Mouse (Mus musculus): ENCODE results near the gene Epha6.

Gene Epha6

DNA sequence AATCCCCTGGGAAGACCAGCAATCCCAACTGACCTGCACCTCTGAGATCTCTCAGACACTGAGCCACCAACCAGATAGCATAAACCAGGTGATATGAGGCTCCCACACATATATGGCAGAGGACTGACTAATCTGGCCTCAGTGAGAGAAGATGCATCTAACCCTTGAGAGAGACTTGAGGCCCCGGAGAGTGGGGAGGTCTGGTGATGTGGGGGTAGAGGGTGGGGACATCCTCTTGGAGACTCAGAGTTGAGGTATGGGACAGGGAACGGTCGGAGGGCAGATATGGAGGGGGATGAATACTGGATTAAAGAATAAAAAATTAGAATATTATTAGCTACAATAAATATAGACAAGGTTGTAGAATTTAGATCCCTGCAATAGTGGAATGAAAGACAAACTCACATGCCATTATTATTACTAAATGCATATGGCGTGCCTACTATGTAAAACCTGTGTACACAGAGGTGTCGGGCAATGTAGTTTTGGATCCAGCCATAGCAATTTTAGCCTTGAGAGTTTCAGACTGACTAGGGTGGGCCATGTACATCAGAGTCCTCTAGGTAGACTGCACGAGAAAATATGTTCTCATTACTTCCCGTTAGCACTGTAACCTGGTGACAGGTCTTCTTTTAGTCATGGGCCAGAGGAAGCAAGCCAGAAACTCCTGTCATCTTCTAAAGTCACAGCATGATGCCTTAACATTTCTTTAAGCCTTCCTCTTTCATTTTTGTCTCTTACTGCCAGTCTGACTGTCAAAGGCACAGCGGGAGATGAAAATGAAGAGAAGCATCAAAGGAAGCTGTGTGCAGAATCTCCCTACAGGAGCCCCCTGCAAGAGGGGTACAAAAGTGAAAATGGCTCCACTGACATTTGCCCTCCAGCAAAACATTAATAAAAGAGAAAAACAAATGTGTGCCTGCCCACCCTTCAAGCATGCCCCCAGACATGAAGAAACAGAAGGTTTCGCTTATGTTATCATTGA is 338.7 kb downstream of the Epha6 start:
- DNase-seq (ENCODE audit: low read depth, low spot score) = no peak

DNA sequence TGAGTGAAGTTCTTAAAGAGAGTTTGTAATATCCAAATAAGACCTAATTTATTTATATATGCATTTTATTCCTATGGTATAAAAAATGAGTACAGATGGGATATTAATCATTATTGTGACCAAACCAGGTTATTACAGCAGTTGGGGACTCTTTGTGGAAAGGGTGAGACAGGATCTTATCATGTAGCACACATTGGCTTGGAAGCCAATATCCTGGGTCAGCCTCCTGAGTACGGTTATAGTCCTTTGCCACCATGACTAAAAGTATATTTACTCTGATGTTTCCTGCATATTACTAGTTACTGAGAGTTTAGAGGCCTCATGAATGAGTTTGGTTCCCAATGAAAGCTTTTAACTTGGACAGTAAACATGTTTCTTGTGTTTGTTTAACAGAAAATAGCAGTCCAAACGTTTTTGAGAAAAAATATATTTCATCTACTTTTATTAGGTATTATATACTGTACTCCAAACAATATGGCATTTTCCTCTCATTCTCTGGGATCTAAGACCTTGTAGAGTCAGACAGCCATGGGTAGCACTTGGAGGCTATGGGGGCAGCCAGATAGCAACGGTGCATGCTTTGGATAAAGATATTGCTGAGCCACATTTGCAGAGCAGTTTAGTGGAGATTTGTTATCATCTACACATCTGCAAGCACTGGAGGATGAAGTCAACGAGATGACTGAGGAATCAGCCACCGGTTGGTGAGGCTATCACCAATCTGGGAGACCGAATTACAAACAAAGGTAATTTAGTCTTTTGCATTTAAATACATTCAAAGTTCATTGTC is 340.4 kb downstream of the Epha6 start:
- no peak for DNase-seq (ENCODE audit: low read depth, low spot score)

DNA sequence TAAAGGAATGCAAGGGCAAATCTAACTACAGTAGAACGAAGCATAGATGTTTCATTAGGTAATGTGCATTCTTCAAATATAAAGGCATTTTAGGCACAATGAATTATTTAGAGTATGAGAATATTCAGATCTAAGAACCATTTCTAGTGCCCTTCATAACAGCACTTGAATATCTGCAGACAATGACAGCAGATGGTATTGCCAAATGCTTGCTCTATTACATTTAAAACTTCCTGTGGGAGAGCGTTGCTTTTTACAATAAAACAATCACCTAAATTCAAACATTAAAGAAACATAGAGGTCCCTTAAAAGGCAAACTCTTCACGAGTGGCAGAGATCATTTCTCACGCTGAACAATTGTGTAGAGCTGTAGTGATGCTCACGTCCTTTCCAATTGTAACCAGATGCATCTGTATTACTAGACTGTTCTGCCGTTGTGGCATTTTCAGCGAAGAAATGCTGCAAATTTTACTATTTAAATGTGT is 347.1 kb downstream of the Epha6 start:
- no peak for DNase-seq (ENCODE audit: low read depth, low spot score)

DNA sequence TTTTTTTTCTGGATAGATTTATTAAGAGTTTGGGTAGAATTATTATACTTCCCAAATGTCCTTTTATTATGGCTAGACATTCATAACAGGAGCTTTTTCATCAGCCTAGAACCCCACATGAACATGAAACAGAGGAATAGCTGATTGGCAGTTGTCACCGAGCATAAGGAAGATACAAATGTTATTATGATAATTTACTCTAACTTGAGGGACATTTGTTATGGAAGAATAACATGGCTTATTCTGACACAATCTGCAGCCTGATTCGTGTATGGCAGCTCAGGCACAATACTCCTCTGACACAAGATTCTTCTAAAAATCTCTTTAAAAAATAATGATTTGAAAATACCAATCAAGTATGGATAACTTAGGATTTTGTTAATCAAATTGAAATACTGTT is 347.7 kb downstream of the Epha6 start:
- no peak for DNase-seq (ENCODE audit: low read depth, low spot score)

DNA sequence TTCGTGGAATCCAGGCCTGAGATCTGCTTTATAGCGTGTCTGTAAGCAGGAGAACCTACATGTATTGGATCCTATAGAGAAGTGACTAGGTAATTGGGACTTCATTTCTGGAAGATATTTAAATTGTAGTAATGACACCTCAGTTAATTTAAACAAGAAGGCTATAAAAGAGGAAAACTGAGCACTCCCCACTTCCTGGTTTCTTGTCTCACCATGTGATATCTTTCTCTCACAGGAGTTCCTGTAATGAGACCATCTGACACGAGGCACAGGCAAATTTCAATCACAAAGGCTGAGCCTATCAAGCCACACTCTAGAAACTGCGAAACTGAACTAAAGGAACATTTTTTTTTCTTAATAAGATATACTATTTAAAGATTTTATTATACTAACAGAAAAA is 348.3 kb downstream of the Epha6 start:
- no peak for DNase-seq (ENCODE audit: low read depth, low spot score)

DNA sequence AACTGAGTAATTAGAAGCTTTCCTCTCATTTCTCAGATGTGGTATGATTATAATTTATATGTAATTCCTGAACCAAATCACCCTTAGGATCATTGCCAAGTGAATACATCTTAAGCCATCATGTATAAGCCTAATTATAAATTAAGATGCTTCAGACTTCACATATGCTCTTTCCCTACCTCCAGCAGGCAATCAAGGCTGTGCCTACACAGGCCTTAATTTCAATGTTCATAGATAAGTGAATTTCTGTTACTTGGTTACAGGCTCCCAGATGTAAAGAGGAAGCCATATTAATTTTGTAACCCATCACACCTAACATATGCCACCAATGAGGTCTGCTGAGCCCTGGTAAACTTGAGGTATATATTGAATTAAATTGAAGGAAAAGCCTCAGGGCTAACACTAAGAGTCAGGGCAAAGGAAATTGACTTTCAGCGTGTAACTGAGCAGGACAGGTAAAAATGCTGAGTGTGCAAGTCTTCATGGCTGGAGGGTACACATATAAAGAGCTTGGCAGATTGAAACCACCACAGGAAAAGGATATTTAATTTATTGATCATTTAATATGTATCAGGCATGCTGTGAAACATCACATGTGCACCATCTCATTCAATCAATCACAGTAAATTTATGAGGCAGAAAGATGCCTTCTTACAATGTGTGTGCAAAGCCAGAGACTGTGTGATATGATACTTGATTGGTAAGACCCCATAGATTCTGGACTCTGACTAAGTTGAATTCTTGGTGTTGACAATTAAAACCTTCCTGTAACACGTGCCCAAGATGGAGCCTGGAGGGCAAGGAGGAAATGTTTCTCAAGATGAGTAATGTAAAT is 365.8 kb downstream of the Epha6 start:
- DNase-seq (ENCODE audit: low read depth, low spot score) = no peak

DNA sequence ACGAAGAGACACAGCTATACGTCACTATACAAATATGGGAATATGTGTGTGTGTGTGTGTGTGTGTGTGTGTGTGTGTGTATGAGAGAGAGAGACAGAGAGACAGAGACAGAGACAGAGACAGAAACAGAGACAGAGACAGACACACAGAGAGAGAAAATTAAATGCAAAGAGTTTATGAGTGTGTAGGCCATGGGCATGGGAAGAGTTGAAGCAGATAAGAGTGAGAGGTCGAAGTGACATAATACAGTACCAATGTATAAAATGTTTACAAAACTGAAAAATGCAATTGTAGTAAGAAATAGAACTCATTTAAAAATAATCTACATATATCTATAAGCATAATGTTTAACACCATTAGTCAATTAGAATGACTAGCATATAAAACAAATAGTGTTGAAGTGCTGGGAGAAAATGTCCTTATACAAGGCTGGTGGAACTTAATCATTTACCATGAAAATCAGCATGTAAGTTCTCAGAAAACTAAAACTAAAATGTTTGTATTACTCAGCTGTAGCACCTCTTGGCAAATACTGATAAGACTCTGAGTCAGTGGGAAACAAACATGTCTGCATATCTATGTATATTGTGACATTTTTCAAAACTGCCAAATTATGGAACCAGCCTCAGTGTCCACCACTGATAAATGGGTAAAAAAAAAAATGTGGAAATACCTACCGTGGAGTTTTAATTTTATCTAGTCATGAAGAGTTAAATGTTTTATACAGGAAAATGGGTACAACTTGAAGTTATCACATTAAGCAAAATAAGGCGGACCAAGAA is 371.2 kb downstream of the Epha6 start:
- no peak for DNase-seq (ENCODE audit: low read depth, low spot score)

DNA sequence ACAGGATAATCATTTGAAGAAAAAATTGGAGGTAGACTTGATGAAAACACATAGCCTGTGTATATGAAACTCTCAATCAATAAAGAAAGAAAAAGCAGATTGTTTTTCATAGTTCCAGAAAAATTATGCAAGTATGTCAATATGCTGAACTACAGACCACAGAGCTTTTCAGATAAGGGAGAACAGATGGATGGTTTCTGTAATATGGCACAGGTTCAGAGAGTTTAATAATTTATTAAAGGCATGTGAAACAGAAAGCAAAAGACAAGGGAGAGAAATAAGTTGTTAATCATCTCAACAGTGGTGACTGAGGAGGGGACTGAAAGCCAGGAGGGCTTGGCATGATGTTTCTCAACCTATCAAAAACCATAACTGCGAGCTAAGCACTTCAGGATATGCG is 372.3 kb downstream of the Epha6 start:
- no peak for DNase-seq (ENCODE audit: low read depth, low spot score)

DNA sequence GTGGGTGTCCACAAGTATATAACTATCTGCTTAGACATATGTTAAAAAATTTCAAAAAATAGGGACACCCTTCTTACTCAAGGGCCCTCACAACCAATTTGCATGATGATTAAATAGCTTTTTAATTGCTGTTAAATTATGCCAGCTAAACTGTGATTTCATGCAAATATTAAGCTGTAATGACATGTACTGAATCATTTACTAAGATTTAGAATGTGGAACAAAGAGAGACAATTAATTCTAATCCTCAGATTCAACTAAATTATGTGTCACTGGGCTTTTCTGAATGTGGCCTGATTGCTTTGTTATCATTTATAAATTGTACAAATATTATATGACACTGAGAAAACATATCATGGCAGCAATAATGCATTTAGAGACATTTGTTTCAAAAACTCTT is 396.2 kb downstream of the Epha6 start:
- DNase-seq (ENCODE audit: low read depth, low spot score) = no peak

DNA sequence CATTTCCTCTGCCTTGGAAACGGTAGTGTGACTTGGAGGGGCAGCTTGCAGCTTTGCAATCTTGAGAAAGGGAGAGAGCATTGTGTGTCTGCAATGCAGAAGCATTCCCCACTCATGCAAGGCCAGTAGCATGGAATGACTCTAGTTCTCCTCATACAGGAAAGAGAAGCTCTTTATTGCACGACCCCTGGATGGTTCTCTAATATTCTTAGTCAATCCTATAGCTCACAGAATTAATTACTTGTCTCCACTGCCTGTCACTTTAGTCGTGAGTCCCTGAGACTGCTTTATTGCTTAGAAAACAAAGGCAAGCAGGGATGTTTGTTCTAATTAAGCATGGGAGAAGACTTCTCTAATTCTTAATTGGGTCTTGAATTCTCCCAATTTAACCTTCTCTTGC is 429.8 kb downstream of the Epha6 start:
- DNase-seq (ENCODE audit: low read depth, low spot score) = no peak

DNA sequence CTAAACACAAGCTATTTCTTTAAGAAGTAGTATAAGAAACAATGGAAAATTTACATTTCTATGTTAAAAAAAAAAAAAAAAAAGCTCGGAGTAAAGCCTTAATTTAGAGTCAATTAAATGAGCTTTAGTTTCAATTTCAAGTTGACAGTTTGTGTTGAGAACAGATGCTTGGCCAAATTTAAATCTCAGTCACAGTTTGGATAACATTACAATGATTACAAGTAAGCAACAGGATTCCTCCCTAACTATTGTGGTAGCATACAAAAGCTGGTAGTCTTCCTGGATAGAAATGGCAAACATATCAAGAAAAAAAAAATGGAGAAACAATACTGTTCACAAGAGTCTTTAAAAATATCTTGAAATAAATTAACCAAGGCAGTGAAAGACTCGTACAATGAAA is 452.9 kb downstream of the Epha6 start:
- no peak for DNase-seq (ENCODE audit: low read depth, low spot score)

DNA sequence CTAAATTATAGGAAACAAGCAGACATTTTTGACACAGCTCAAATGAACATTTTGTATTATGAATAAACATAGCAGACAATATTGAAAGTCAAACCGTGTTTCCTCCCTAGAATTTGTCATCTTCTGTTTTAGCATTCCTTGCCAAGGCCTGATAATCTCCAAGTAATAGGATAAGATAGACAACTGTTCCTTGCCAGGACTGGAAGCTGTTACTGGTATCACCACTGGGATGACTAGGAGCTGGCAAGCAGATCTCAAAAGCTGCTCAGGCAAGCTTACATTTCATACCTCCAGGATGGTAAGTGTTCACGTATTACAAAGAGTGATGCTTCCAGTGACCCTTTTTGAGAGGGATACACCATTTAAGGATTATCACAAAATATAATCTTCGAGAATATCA is 461.0 kb downstream of the Epha6 start:
- DNase-seq (ENCODE audit: low read depth, low spot score) = no peak

DNA sequence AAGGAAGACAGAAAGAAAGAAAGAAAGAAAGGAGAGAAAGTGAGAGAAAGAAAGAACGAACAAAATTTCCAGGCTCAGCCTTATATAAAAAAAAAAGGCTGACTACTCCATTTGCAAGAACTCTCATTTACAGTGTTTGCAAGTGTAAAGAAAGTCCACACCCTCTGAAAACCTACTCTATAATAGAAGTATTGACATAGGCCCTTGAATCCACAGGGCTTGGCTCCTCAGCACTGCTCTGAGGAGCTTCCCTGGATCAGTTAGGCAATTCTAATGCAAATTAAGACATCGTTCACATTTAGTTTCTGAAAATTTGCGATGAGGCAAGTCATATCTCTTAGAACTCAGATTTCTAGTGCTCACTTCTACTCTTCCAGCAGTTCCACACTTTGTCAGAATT is 483.9 kb downstream of the Epha6 start:
- no peak for DNase-seq (ENCODE audit: low read depth, low spot score)

DNA sequence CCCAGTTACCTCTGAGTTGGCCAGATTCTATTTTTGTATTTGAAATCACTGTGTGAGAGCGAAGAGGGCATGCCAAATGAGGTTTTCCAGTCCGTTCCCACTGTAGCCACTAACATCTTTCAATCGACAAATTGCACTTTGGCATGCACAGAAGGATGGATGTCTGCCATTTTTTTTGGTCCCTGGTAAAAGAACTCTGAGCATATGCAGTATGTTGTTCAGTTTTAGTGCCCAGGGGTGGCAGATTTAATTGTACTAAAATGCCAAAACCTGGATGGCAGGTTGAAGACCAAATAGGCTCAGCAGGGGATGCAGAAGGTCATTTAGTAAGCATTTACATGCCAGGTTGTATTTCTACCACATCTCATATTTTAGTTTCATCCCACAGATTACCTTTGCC is 503.1 kb downstream of the Epha6 start:
- no peak for DNase-seq (ENCODE audit: low read depth, low spot score)

DNA sequence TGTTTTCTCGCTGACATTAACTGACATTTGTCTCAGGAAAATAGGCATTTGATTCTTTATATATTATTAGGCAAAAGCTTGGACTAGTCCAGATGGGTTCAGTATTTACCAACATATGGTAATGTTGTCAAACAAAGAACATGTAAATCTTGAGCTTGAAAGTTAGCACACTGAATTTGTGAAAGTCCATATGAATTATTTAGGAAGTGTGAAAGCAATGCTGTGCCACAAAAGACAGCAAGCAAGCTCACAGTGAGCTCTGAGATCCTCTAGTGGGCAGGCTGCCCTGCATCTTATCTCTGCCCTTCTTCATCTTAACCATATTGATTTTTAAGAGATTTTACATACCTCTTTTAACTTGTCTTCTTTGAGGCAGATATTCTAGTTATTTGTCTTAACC is 510.0 kb downstream of the Epha6 start:
- DNase-seq (ENCODE audit: low read depth, low spot score) = no peak

DNA sequence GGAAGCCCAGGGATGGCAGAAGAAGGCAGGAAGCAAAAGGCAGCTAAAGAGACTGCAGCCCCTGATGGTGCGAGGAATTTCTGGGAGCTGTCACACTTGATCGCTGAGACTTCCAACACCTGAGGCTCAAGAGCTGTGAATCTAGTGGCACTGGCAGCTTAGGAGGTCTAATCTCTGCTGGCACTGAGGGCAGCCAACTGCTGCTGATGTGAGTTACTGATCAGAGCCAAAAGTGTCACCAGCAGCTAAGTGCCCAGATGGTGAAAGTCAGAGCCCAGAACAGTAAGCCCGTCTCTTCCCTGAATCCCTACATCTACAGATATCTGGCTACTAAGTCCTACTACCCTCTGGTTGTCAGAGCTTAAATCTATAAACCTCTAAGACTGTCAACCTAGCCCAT is 518.4 kb downstream of the Epha6 start:
- no peak for DNase-seq (ENCODE audit: low read depth, low spot score)

DNA sequence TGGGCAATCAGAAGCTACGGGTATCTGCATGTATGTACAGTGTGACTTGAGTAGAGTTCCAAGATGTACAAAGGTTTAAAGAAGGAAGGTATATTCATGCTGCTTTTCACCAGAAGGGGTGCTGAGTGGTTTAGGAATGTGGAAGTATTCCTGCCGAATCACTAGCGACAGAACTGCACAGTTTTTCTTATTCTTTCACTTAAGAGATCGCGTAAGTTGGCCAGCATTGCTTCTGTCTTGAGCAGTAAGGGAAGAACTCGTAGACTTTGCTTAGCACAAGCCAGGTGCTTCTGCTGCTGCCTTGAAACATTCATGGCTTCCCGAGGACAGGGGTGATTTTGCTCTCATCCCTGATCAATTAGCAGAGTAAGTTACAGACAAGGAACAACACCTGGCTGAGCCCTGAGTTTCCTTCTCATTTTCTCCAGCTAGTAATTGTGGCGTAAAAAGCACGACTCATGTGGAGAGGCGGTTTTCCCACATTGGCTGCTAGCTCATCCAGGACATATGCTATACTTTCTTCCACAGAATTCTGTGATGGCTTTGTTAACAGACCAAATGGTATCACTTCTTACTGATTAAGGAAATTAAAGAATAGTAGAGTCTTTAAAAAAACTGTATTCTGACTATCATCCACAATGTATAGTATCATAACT is 534.7 kb downstream of the Epha6 start:
- DNase-seq (ENCODE audit: low read depth, low spot score) = no peak

DNA sequence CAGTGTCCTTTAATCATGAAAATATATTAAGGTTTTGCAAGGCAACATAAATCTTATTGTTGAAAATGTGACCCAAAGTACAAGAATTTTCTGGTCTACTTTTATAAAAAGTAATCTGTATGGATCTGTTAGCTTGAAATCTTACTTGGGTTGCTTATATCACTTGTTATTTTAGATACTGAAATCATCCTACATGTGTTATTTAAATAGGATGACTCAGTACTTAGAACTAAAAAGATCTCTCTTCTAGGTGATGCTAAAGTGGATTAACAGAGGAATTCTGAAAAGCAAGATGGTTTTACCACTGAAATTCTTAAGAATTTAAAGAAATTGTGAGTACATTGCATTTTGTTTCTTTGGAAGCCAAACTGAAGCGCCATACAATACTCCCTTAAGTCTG is 561.5 kb downstream of the Epha6 start:
- DNase-seq (ENCODE audit: low read depth, low spot score) = no peak

DNA sequence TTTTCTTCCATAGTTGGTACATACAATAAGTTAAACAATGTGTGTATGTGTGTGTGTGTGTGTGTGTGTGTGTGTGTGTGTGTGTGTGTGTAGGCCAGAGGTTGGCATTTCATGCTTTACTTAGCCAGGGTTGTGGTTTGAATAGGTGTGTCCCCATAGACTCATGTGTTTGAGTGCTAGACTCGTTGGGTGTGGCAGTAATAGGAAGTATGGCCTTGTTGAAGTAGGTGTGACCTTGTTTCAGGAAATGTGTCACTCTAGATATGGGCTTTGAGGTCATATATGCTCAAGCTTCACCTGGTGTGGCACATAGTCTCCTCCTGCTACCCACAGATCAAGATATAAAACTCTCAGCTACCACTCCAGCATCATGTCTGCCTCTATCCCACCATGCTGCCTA is 577.0 kb downstream of the Epha6 start:
- DNase-seq (ENCODE audit: low read depth, low spot score) = no peak

DNA sequence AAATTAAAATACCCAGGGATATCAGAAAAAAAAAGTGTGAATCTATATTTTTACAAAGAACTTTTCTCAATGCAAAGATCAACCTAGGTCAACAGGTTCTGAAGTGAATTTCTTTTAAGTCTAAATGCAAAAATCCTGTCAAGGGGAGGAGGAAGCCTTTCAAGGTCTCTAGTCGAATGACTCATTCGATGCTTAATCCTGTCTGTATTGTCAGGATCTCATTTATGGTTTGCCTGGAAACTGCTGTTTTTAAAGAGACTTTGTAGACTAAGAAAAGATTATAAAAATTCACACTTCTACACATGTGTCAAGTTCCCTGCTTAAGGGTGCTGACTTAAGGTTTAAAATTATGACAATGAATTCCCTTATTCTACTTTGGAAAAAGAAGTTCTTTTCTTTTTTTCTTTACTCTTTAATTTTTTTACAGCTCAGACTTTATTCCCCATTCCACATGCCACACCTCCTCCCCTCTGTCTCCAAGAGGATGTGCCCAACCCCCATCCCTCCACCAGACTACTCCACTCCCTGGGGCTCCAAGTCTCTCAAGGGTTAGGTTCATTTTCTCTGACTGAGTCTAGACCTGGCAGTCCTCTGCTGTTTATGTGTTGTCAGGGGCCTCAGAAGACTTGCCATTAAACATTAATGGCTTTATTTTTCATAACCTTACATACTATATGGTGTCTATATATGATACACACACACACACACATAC is 598.3 kb downstream of the Epha6 start:
- no peak for DNase-seq (ENCODE audit: low read depth, low spot score)

Measured in A20 (cell line).